Mouse (Mus musculus): ENCODE data around the gene Fbxl15. TPM values are rescaled to one million over a fixed set of nuclear protein-coding genes. Genes with fewer than 3 reads are reported as not detected.

Fbxl15 gene
- total RNA-seq, 2 experiments from 2014 or later: 30.7 to 31.5 TPM

- DNase-seq (ENCODE audit: low spot score in 2 of 2): no peak
These were observed 16.9 kb downstream of the Fbxl15 start for GRCm38 (mm10) chr19:46344710-46345419.

GRCm38 (mm10) chr19:46347146-46347545 is 19.2 kb downstream of the Fbxl15 start:
- no peak for DNase-seq (ENCODE audit: low spot score in 2 of 2)

GRCm38 (mm10) chr19:46347936-46348668 is 20.1 kb downstream of the Fbxl15 start:
- peak in 1 of 2 experiments; percentile 37 for DNase-seq (ENCODE audit: low spot score in 2 of 2)

- DNase-seq (ENCODE audit: low spot score in 2 of 2): peak; percentile 91 to 94
These were observed 20.9 kb downstream of the Fbxl15 start for GRCm38 (mm10) chr19:46348761-46349458.

- DNase-seq (ENCODE audit: low spot score in 2 of 2): no peak
These were observed 21.6 kb downstream of the Fbxl15 start for GRCm38 (mm10) chr19:46349550-46349949.

GRCm38 (mm10) chr19:46350168-46350932 is 22.4 kb downstream of the Fbxl15 start, which contains the start of gene 2310034G01Rik:
Gene 2310034G01Rik (minus strand): TSS chr19:46350302.
- DNase-seq (ENCODE audit: low spot score in 2 of 2): no peak

- DNase-seq (ENCODE audit: low spot score in 2 of 2): peak; percentile 86 to 93
These were observed 28.7 kb downstream of the Fbxl15 start for GRCm38 (mm10) chr19:46356701-46357138.

- DNase-seq (ENCODE audit: low spot score in 2 of 2): no peak
These were observed 29.6 kb downstream of the Fbxl15 start for GRCm38 (mm10) chr19:46357344-46358280.

GRCm38 (mm10) chr19:46358381-46358780 is 30.4 kb downstream of the Fbxl15 start:
- no peak for DNase-seq (ENCODE audit: low spot score in 2 of 2)

- no peak for DNase-seq (ENCODE audit: low spot score in 2 of 2)
These were observed 34.1 kb downstream of the Fbxl15 start for GRCm38 (mm10) chr19:46362104-46362503.

- DNase-seq (ENCODE audit: low spot score in 2 of 2): no peak
These were observed 35.5 kb downstream of the Fbxl15 start for GRCm38 (mm10) chr19:46363294-46364009.

- peak; percentile 42 to 53 for DNase-seq (ENCODE audit: low spot score in 2 of 2)
These were observed 40.0 kb downstream of the Fbxl15 start for GRCm38 (mm10) chr19:46367798-46368590.

- DNase-seq (ENCODE audit: low spot score in 2 of 2): peak; percentile 39 to 71
These were observed 41.2 kb downstream of the Fbxl15 start for GRCm38 (mm10) chr19:46369204-46369603.

GRCm38 (mm10) chr19:46374477-46375088 is 46.6 kb downstream of the Fbxl15 start:
- DNase-seq (ENCODE audit: low spot score in 2 of 2): no peak

GRCm38 (mm10) chr19:46375489-46375888 is 47.5 kb downstream of the Fbxl15 start:
- DNase-seq (ENCODE audit: low spot score in 2 of 2): peak in 1 of 2 experiments; percentile 59

GRCm38 (mm10) chr19:46375891-46376290 is 47.9 kb downstream of the Fbxl15 start:
- DNase-seq (ENCODE audit: low spot score in 2 of 2): no peak

All from layer of hippocampus, adult 18-20 months (tissue).